Mouse (Mus musculus): ENCODE measurements around the gene Nelfb.
A peak's percentile ranks its signal among the peaks of the same experiment; 100 is the strongest.
"Not testable (repeated sequence)": the region's sequence is repeated elsewhere in the genome, so short reads cannot be mapped to it uniquely, and the experiment has no call there.

The Nelfb gene

GRCm38 (mm10) chr2:25211121-25211670 is at the start of gene Nelfb:
Gene Nelfb (minus strand): TSS chr2:25211489.
- peak; percentile 96 for DNase-seq (ENCODE audit: low read depth)

- DNase-seq (ENCODE audit: low read depth): peak; percentile 55
These were observed 47.6 kb upstream of the Nelfb start for GRCm38 (mm10) chr2:25258887-25259286.

- not testable (repeated sequence) for DNase-seq (ENCODE audit: low read depth)
These were observed 46.0 kb upstream of the Nelfb start for GRCm38 (mm10) chr2:25257250-25257649.

GRCm38 (mm10) chr2:25256443-25257109 is 45.3 kb upstream of the Nelfb start:
- peak; percentile 89 for DNase-seq (ENCODE audit: low read depth)

- DNase-seq (ENCODE audit: low read depth): peak; percentile 91
These were observed 44.0 kb upstream of the Nelfb start, which contains the start of gene Tmem203 for GRCm38 (mm10) chr2:25255284-25255779. Gene Tmem203 (plus strand): TSS chr2:25255439.

GRCm38 (mm10) chr2:25252331-25252730 is 41.0 kb upstream of the Nelfb start:
- DNase-seq (ENCODE audit: low read depth): peak; percentile 55

GRCm38 (mm10) chr2:25246183-25247072 is 35.1 kb upstream of the Nelfb start, which contains the start of gene AL732309.1:
Gene AL732309.1 (minus strand): TSS chr2:25246863.
- no peak for DNase-seq (ENCODE audit: low read depth)

GRCm38 (mm10) chr2:25244144-25244543 is 32.9 kb upstream of the Nelfb start:
- DNase-seq (ENCODE audit: low read depth): no peak

GRCm38 (mm10) chr2:25243342-25243741 is 32.1 kb upstream of the Nelfb start:
- no peak for DNase-seq (ENCODE audit: low read depth)

GRCm38 (mm10) chr2:25242101-25242506 is 30.8 kb upstream of the Nelfb start, which contains the start of the genes Rnf208 and Cysrt1:
Gene Rnf208 (plus strand): TSS chr2:25242255.
Gene Cysrt1 (minus strand): TSS chr2:25242452.
- DNase-seq (ENCODE audit: low read depth): no peak

GRCm38 (mm10) chr2:25241438-25241775 is 30.1 kb upstream of the Nelfb start:
- no peak for DNase-seq (ENCODE audit: low read depth)

GRCm38 (mm10) chr2:25240723-25241437 is 29.6 kb upstream of the Nelfb start:
- no peak for DNase-seq (ENCODE audit: low read depth)

- DNase-seq (ENCODE audit: low read depth): no peak
These were observed 29.0 kb upstream of the Nelfb start for GRCm38 (mm10) chr2:25240310-25240709.

- no peak for DNase-seq (ENCODE audit: low read depth)
These were observed 28.5 kb upstream of the Nelfb start for GRCm38 (mm10) chr2:25239766-25240165.

GRCm38 (mm10) chr2:25238106-25238505 is 26.8 kb upstream of the Nelfb start:
- no peak for DNase-seq (ENCODE audit: low read depth)

- DNase-seq (ENCODE audit: low read depth): no peak
These were observed 26.2 kb upstream of the Nelfb start for GRCm38 (mm10) chr2:25237522-25237921.

GRCm38 (mm10) chr2:25236614-25237013 is 25.3 kb upstream of the Nelfb start, which contains the start of gene Rnf224:
Gene Rnf224 (minus strand): TSS chr2:25236787.
- DNase-seq (ENCODE audit: low read depth): no peak

GRCm38 (mm10) chr2:25234551-25235220 is 23.4 kb upstream of the Nelfb start:
- no peak for DNase-seq (ENCODE audit: low read depth)

- DNase-seq (ENCODE audit: low read depth): no peak
These were observed 22.8 kb upstream of the Nelfb start, which contains the start of gene Slc34a3 for GRCm38 (mm10) chr2:25234050-25234449. Gene Slc34a3 (minus strand): TSS chr2:25234364.

GRCm38 (mm10) chr2:25233421-25233820 is 22.1 kb upstream of the Nelfb start:
- peak; percentile 85 for DNase-seq (ENCODE audit: low read depth)

GRCm38 (mm10) chr2:25231038-25231437 is 19.7 kb upstream of the Nelfb start:
- no peak for DNase-seq (ENCODE audit: low read depth)

All from 416B (cell line).